Mouse (Mus musculus): ENCODE measurements around the gene Pde4dip.

DNA sequence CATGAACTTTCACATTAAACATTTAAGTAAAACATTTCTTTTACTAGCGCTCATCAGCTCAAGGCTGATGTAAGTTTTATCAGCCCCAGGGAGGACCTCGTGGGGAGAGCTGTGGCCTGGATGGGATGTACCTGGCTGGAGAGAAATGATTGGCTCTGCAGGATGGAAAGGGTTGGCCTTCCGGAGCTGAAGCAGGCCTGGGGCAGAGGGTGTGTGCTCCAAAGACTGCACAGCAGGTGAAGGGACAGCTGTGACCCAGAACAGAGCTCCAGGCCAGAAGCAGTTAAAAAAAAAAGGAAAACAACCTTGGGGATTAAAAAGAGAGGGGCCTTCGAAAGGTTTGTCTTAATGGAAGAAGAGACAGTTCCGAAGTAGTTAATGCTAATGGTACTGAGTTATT lies 13.7 kb downstream of the Pde4dip start:
- no peak for TF ChIP-seq CTCF (IDR thresholded peaks at IDR 0.05)
- TF ChIP-seq EP300 (IDR thresholded peaks at IDR 0.05; ENCODE audit: insufficient read depth, low read depth, low read length), result no peak
